ENCODE assay signal across 17 mouse cellular contexts in the genomic region with DNA sequence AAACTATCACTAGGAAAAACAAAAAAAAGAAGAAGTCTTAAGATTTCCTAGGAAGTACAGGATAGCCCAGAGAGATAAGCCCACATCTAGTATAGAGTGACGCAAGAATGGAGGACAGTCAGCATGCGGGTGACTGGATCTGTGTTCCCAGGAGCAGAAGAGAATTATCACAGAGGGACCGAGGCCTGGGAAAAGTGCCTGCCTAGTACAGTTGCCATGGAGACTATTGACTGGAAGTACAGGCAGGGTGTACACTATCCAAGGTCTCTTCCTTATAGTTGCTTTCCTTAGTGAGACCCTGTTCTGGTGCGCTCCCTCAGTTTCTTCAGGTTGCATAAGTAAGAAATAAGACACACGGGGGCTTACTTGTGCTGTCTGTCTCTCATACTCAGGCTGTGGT.
DNase-seq lines count a peak whose midpoint lies in the region; ATAC-seq and TF ChIP-seq lines count a peak whose summit lies in the region.
"Had no signal": no experiment of that assay in that cellular context is flagged by ENCODE, and none has a peak within 500 bp of the region (broad histone marks: within the 10 kb centered on the region; RNA-seq: fewer than 3 reads in every experiment).

No protein-coding gene starts in this region.

- H3K4me2 ChIP-seq in forebrain, embryonic 12.5 days = no peak overlapping the region
- H3K4me2 ChIP-seq in forebrain, embryonic 16.5 days (ENCODE audit: low read length) = no peak overlapping the region
- no peak overlapping the region for H3K4me2 ChIP-seq in hindbrain, embryonic 14.5 days (replicated peaks)
- no peak overlapping the region for H3K4me2 ChIP-seq in neural tube, embryonic 15.5 days

- H3K9me3 ChIP-seq in forebrain, embryonic 12.5 days = no peaks in the 10 kb centered on the region
- H3K9me3 ChIP-seq in forebrain, embryonic 16.5 days (ENCODE audit: control insufficient read depth, low read length) = no peaks in the 10 kb centered on the region
- no peaks in the 10 kb centered on the region for H3K9me3 ChIP-seq in hindbrain, embryonic 14.5 days (ENCODE audit: control insufficient read depth, low read length)
- no peaks in the 10 kb centered on the region for H3K9me3 ChIP-seq in neural tube, embryonic 15.5 days (replicated peaks)

- H3K27me3 ChIP-seq in forebrain, embryonic 12.5 days = no peaks in the 10 kb centered on the region
- no peaks in the 10 kb centered on the region for H3K27me3 ChIP-seq in forebrain, embryonic 16.5 days (replicated peaks; ENCODE audit: control insufficient read depth, insufficient read depth, low read length)
- no peaks in the 10 kb centered on the region for H3K27me3 ChIP-seq in hindbrain, embryonic 14.5 days (ENCODE audit: control insufficient read depth, insufficient read depth, low read length)
- H3K27me3 ChIP-seq in neural tube, embryonic 15.5 days (replicated peaks) = no peaks in the 10 kb centered on the region

- no peak for TF ChIP-seq CTCF in left cerebral cortex, adult 2 months (IDR thresholded peaks at IDR 0.05)

- intact Hi-C loops in left cerebral cortex, adult 2 months (cut with DNase I) = loop anchor here (5.0 kb wide), 1 partner anchor 110 kb away; a partner anchor contains a TSS

- 81% methylated on average over 5 of the region's 5 CpGs for WGBS in forebrain, embryonic 12.5 days
- WGBS in forebrain, embryonic 16.5 days = 56% methylated on average over 5 of the region's 5 CpGs
- WGBS in hindbrain, embryonic 14.5 days = 60% methylated on average over 5 of the region's 5 CpGs
- 51% methylated on average over 5 of the region's 5 CpGs for WGBS in neural tube, embryonic 15.5 days

- no peaks in the 10 kb centered on the region for H3K36me3 ChIP-seq in forebrain, embryonic 12.5 days (replicated peaks)
- no peaks in the 10 kb centered on the region for H3K36me3 ChIP-seq in forebrain, embryonic 16.5 days (ENCODE audit: control insufficient read depth, insufficient read depth)
- no peaks in the 10 kb centered on the region for H3K36me3 ChIP-seq in hindbrain, embryonic 14.5 days (replicated peaks; ENCODE audit: control insufficient read depth, insufficient read depth)
- no peaks in the 10 kb centered on the region for H3K36me3 ChIP-seq in neural tube, embryonic 15.5 days

- peaks cover 31% of the 10 kb centered on the region for H3K4me1 ChIP-seq in forebrain, embryonic 12.5 days
- H3K4me1 ChIP-seq in forebrain, embryonic 16.5 days (replicated peaks; ENCODE audit: control insufficient read depth, insufficient read depth, low read length) = peaks cover 20% of the 10 kb centered on the region
- H3K4me1 ChIP-seq in hindbrain, embryonic 14.5 days (replicated peaks; ENCODE audit: control insufficient read depth, insufficient read depth, low read length) = peaks cover 41% of the 10 kb centered on the region
- peaks cover 46% of the 10 kb centered on the region for H3K4me1 ChIP-seq in neural tube, embryonic 15.5 days

- DNase-seq in left cerebral cortex, adult 2 months (ENCODE audit: extremely low spot score in 1 of 2, low spot score in 2 of 2) = no peak
- no peak for DNase-seq in left cerebral cortex, adult 11 months (ENCODE audit: low spot score)
- no peak for DNase-seq in hindbrain, embryonic 14.5 days (ENCODE audit: low spot score)
- no peak for DNase-seq in frontal cortex, postnatal 14 days (ENCODE audit: low spot score in 2 of 2)
- DNase-seq in right cerebral cortex, postnatal 14 days = no peak
- DNase-seq: adrenal gland, postnatal 14 days; cerebellum, adult 9-10 months; gastrocnemius, postnatal 10 days; kidney, adult 9 months; kidney, postnatal 4 days; left cerebral cortex, postnatal 4 days; lung, adult 18-20 months; right cerebral cortex, postnatal 4 days; thymus, postnatal 4 days had no signal

- no peak overlapping the region for H3K9ac ChIP-seq in forebrain, embryonic 12.5 days
- no peak overlapping the region for H3K9ac ChIP-seq in forebrain, embryonic 16.5 days (replicated peaks; ENCODE audit: low read depth, low read length)
- H3K9ac ChIP-seq in hindbrain, embryonic 14.5 days = no peak overlapping the region
- H3K9ac ChIP-seq in neural tube, embryonic 15.5 days (replicated peaks) = no peak overlapping the region

- no peak overlapping the region for H3K27ac ChIP-seq in forebrain, embryonic 12.5 days
- H3K27ac ChIP-seq in forebrain, embryonic 16.5 days (ENCODE audit: low read length) = no peak overlapping the region
- peak overlapping the region; percentile 70 for H3K27ac ChIP-seq in left cerebral cortex, adult 2 months
- H3K27ac ChIP-seq in hindbrain, embryonic 14.5 days = peak overlapping the region; percentile 16; the same call in 1 of the 2 replicates
- H3K27ac ChIP-seq in neural tube, embryonic 15.5 days (replicated peaks) = peak overlapping the region; percentile 79; the same call in 1 of the 2 replicates

- H3K4me3 ChIP-seq in forebrain, embryonic 12.5 days (replicated peaks) = no peak overlapping the region
- no peak overlapping the region for H3K4me3 ChIP-seq in forebrain, embryonic 16.5 days (replicated peaks; ENCODE audit: low read length)
- H3K4me3 ChIP-seq in left cerebral cortex, adult 2 months = no peak overlapping the region
- H3K4me3 ChIP-seq in hindbrain, embryonic 14.5 days (replicated peaks; ENCODE audit: low read length) = no peak overlapping the region
- H3K4me3 ChIP-seq in neural tube, embryonic 15.5 days (replicated peaks) = no peak overlapping the region

- peak; percentile 33; the same call in 1 of the 2 replicates for ATAC-seq in forebrain, embryonic 12.5 days (ENCODE audit: low FRiP score)
- ATAC-seq in forebrain, embryonic 16.5 days = no peak
- no peak for ATAC-seq in hindbrain, embryonic 14.5 days (ENCODE audit: low FRiP score)
- ATAC-seq in neural tube, embryonic 15.5 days (ENCODE audit: low FRiP score) = 0 out of 2 replicates have a peak, but pooled peaks have one; percentile 18

Comparison
In these comparisons a context has a peak if more than half of its experiments do, and no peak if none do; other contexts are left out.
1. ATAC-seq: peak in forebrain, embryonic 12.5 days (single experiment) and neural tube, embryonic 15.5 days (single experiment); none in forebrain, embryonic 16.5 days (single experiment) and hindbrain, embryonic 14.5 days (single experiment).
2. H3K27ac ChIP-seq: peak in left cerebral cortex, adult 2 months (single experiment), hindbrain, embryonic 14.5 days (single experiment) and neural tube, embryonic 15.5 days (single experiment); none in forebrain, embryonic 12.5 days (single experiment) and forebrain, embryonic 16.5 days (single experiment).